Comparison of ENCODE assay signal across 10 mouse cellular contexts in genomic region chr17:29165452-29165851, GRCm38 (mm10). TPM values are rescaled to one million over a fixed set of nuclear protein-coding genes. Genes with fewer than 3 reads are reported as not detected.
A peak's percentile ranks its signal among the peaks of the same experiment; 100 is the strongest.
DNase-seq lines count a peak whose midpoint lies in the region; ATAC-seq and TF ChIP-seq lines count a peak whose summit lies in the region.
"Had no signal": no experiment of that assay in that cellular context is flagged by ENCODE, and none has a peak within 500 bp of the region (broad histone marks: within the 10 kb centered on the region; RNA-seq: fewer than 3 reads in every experiment).

No protein-coding gene starts in this region.

- H3K4me1 ChIP-seq in thymus, adult 2 months (replicated peaks; ENCODE audit: control insufficient read depth, insufficient read depth, low read length) = peaks cover 62% of the 10 kb centered on the region
- peaks cover 21% of the 10 kb centered on the region for H3K4me1 ChIP-seq in forebrain, embryonic 15.5 days

- no peaks in the 10 kb centered on the region for H3K36me3 ChIP-seq in thymus, adult 2 months (ENCODE audit: control insufficient read depth, insufficient read depth, low read length)
- no peaks in the 10 kb centered on the region for H3K36me3 ChIP-seq in forebrain, embryonic 15.5 days

- no peaks in the 10 kb centered on the region for H3K9me3 ChIP-seq in forebrain, embryonic 15.5 days

- no peak for TF ChIP-seq POLR2A in thymus, adult 2 months (IDR thresholded peaks at IDR 0.05; ENCODE audit: control insufficient read depth, extremely low read depth, insufficient read depth, low read length, poor library complexity)

- peak; percentile 47 for DNase-seq in thymus, adult 2 months
- DNase-seq in thymus, adult 18-20 months = no peak
- DNase-seq in urinary bladder, adult 2 months (ENCODE audit: low spot score) = no peak
- DNase-seq in layer of hippocampus, adult 8-10 months (ENCODE audit: low spot score in 2 of 2) = no peak
- no peak for DNase-seq in frontal cortex, postnatal 14 days (ENCODE audit: low spot score in 2 of 2)
- DNase-seq: heart, postnatal 36 days; lung, embryonic 14.5 days; right cerebral cortex, adult 18-20 months had no signal

- no peak for TF ChIP-seq CTCF in thymus, adult 2 months (IDR thresholded peaks at IDR 0.05; ENCODE audit: borderline replicate concordance, control insufficient read depth, extremely low read depth, insufficient read depth, low read length, poor library complexity)

- no peak overlapping the region for H3K9ac ChIP-seq in forebrain, embryonic 15.5 days (replicated peaks)
- H3K9ac ChIP-seq: lung, embryonic 14.5 days had no signal

- peak; percentile 57; the same call in 1 of the 2 replicates for ATAC-seq in forebrain, embryonic 15.5 days (replicated peaks)
- ATAC-seq in megakaryocyte progenitor cell, adult 5-6 weeks (replicated peaks; ENCODE audit: poor library complexity) = peak; percentile 74

- no peaks in the 10 kb centered on the region for H3K27me3 ChIP-seq in thymus, adult 2 months (ENCODE audit: control insufficient read depth, insufficient read depth, low read length)
- H3K27me3 ChIP-seq in forebrain, embryonic 15.5 days = no peaks in the 10 kb centered on the region

- peak overlapping the region; percentile 66; the same call in 1 of the 2 replicates for H3K27ac ChIP-seq in thymus, adult 2 months (ENCODE audit: control insufficient read depth, insufficient read depth, low read length)
- peak overlapping the region; percentile 56 for H3K27ac ChIP-seq in forebrain, embryonic 15.5 days (replicated peaks)

- H3K4me2 ChIP-seq in forebrain, embryonic 15.5 days (replicated peaks) = no peak overlapping the region

- 26% methylated on average over 6 of the region's 6 CpGs for WGBS in thymus, adult 2 months
- 8% methylated on average over 6 of the region's 6 CpGs for WGBS in forebrain, embryonic 15.5 days

- H3K4me3 ChIP-seq in thymus, adult 2 months (ENCODE audit: control insufficient read depth, insufficient read depth, low read length) = no peak overlapping the region
- no peak overlapping the region for H3K4me3 ChIP-seq in forebrain, embryonic 15.5 days

RNA-seq across cellular contexts. Expression of gene Rab44, which starts 51.5 kb away (rescaled TPM):
- 8.3 and 8.9 TPM in 2 replicates for polyA plus RNA-seq in thymus, adult 2 months (2012; rRNA removed)
- polyA plus RNA-seq in forebrain, embryonic 15.5 days (2015; fragmentation: Nextera tagmentation; extraction: Ambion mirVana) = 0.05 TPM in 1 of 2 replicates, not detected in the other
- 188 and 202 TPM in 2 replicates for total RNA-seq in megakaryocyte progenitor cell, adult 5-6 weeks (2015)
- 286 and 295 TPM in 2 replicates for total RNA-seq in megakaryocyte progenitor cell, adult 5-6 weeks (2017)
- 1.5 and 1.9 TPM in 2 replicates for polyA plus RNA-seq in urinary bladder, adult 2 months (2012; rRNA removed)
- under 1 TPM in 2 of 4 experiments, not detected in 2; 0.16 to 0.30 TPM for total RNA-seq in layer of hippocampus, adult 8-10 months (2022)
